Mouse (Mus musculus) kidney, embryonic 14.5 days (tissue): Measurements from ENCODE around the gene Anxa6. TPM values are rescaled to one million over a fixed set of nuclear protein-coding genes. Genes with fewer than 3 reads are reported as not detected.

Experiments
- ATAC-seq: fragments of 200-750 bp; cut with Nextera tagmentation; 2 replicates; pipeline ENCODE4 v1.8.0; 2017; ENCODE audit warnings: moderate number of reproducible peaks, mild to moderate bottlenecking, moderate TSS enrichment, moderate library complexity; ENCODE audit not compliant: low FRiP score, low TSS enrichment
- H3K27ac ChIP-seq: fragments of 300-500 bp; sonication (generic); 2 replicates; pipeline ENCODE4 v1.5.1; 2014; ENCODE audit warnings: low read depth, mild to moderate bottlenecking, low read length, moderate library complexity, mixed read lengths
- H3K27me3 ChIP-seq: fragments of 300-500 bp; sonication (generic); 2 replicates; pipeline ENCODE4 v1.6.1; 2014; ENCODE audit warnings: mild to moderate bottlenecking, low read length; ENCODE audit not compliant: control insufficient read depth, insufficient read depth
- H3K36me3 ChIP-seq: fragments of 300-500 bp; sonication (generic); 2 replicates; pipeline ENCODE4 v1.6.1; 2014; ENCODE audit warnings: low read length, mixed read lengths; ENCODE audit not compliant: control insufficient read depth, insufficient read depth
- H3K4me1 ChIP-seq: fragments of 300-500 bp; sonication (generic); 2 replicates; pipeline ENCODE4 v1.6.1; 2014; ENCODE audit warnings: low read length, mixed read lengths; ENCODE audit not compliant: control insufficient read depth, insufficient read depth
- H3K4me2 ChIP-seq: fragments of 300-500 bp; sonication (generic); replicated peaks from 2 replicates; pipeline ENCODE4 v1.6.1; 2014; ENCODE audit warnings: low read depth, mild to moderate bottlenecking, low read length
- H3K4me3 ChIP-seq: fragments of 300-500 bp; sonication (generic); 2 replicates; pipeline ENCODE4 v1.5.1; 2014; ENCODE audit warnings: mild to moderate bottlenecking, low read length
- H3K9ac ChIP-seq: fragments of 300-500 bp; sonication (generic); 2 replicates; pipeline ENCODE4 v1.6.1; 2014; ENCODE audit warnings: low read depth, mild to moderate bottlenecking, low read length, moderate library complexity
- H3K9me3 ChIP-seq: fragments of 300-500 bp; sonication (generic); 2 replicates; pipeline ENCODE4 v1.6.1; 2016; ENCODE audit warnings: low read length; ENCODE audit not compliant: control insufficient read depth
- WGBS: fragments of 180-500 bp; shearing (Covaris S2); extraction: QIAGEN DNeasy Blood & Tissue Kit; methylation state at CpG from one replicate; pipeline ENCODE4 v1.1.7; 2014; 5-methylcytosine and 5-hydroxymethylcytosine counted together
- polyA plus RNA-seq: library from polyadenylated mRNA; unstranded; fragments of >200 nt; fragmentation: Nextera tagmentation; extraction: Ambion mirVana; gene quantifications from 2 replicates; pipeline ENCODE4 v1.2.1, GENCODE M21; 2014

Gene Anxa6
- polyA plus RNA-seq, 1 experiment from 2014 or later = 174 TPM

DNA sequence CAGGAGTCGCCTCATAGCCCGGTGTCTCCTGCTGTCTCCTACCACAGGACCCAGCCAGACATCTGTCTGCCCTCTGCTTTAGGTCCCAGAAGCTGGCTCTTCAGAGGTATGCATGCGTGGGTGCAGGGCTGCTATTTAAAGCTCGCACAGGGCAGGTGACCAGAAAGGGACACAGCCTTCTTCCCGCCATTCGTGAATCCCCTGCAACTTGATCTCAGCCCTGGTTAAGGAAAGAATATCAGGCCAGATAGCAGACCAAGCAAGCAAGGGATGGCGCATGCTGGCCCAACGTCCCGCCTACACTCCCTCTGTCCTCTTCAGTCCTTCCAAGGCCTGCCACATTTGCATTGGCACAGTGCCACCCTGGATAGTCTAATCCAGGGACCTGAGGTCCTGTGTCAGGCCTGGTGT, 17.4 kb downstream of the Anxa6 start:
- 59% methylated on average over 9 of the region's 9 CpGs for WGBS
- peaks cover 46% of the 10 kb centered on the region for H3K36me3 ChIP-seq
- no peak overlapping the region for H3K27ac ChIP-seq
- H3K4me1 ChIP-seq = peaks cover 6% of the 10 kb centered on the region; the same call in 1 of the 2 replicates
- H3K4me3 ChIP-seq = no peak overlapping the region
- no peaks in the 10 kb centered on the region for H3K27me3 ChIP-seq
- H3K9me3 ChIP-seq = no peaks in the 10 kb centered on the region
- no peak overlapping the region for H3K9ac ChIP-seq
- no peak overlapping the region for H3K4me2 ChIP-seq
- no peak for ATAC-seq

DNA sequence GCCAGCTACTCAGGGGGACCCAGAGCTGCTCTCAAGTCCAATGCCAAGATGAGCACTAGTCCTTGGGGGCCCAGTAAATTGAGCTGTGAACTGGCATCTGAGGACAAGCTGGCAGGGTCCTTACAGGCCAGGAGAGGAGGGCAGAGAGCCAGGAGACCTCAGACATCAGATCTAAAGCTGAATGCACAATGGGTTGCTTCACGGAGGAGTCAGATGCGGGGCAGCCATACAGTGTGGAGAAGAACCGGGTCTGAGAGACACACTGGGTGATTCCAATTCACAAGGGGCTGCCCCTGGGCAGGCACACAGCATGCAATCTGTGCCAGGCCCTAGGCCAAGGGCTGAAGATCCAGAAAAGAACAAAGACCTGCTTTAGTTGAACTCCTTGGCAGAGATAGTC, 18.0 kb downstream of the Anxa6 start:
- ATAC-seq = no peak
- WGBS = 84% methylated on average over 3 of the region's 3 CpGs
- Histone ChIP-seq H3K4me2 (no peak overlapping the region), H3K4me1 (peaks cover 6% of the 10 kb centered on the region; the same call in 1 of the 2 replicates), H3K36me3 (peaks cover 47% of the 10 kb centered on the region), H3K27me3 (no peaks in the 10 kb centered on the region), H3K9ac (no peak overlapping the region), H3K4me3 (no peak overlapping the region), H3K27ac (no peak overlapping the region), H3K9me3 (no peaks in the 10 kb centered on the region)

DNA sequence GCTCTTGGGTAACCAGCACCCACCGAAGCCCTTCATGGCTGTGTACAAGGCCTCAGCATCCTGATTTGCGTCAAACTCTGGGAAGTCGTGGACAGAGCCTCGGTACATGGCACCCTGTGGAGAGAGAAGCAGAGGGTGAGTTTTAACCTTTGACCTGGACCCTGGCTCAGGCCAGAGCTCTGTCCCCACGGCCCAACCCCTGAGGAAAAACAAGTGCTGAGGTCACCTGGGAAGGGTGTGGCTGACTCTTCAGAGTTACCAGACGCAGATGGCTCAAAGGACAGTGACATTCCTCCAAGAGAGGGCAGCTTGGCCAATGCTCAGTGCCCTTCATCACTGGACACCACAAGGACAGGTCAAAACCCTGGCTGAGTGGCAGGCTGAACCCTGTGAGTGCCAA, 19.4 kb downstream of the Anxa6 start:
- WGBS = 83% methylated on average over 6 of the region's 6 CpGs
- Histone ChIP-seq H3K4me3 (no peak overlapping the region), H3K27ac (no peak overlapping the region), H3K9ac (no peak overlapping the region), H3K36me3 (peaks cover 50% of the 10 kb centered on the region), H3K27me3 (no peaks in the 10 kb centered on the region), H3K4me1 (peaks cover 6% of the 10 kb centered on the region; the same call in 1 of the 2 replicates), H3K9me3 (no peaks in the 10 kb centered on the region), H3K4me2 (no peak overlapping the region)
- no peak for ATAC-seq

DNA sequence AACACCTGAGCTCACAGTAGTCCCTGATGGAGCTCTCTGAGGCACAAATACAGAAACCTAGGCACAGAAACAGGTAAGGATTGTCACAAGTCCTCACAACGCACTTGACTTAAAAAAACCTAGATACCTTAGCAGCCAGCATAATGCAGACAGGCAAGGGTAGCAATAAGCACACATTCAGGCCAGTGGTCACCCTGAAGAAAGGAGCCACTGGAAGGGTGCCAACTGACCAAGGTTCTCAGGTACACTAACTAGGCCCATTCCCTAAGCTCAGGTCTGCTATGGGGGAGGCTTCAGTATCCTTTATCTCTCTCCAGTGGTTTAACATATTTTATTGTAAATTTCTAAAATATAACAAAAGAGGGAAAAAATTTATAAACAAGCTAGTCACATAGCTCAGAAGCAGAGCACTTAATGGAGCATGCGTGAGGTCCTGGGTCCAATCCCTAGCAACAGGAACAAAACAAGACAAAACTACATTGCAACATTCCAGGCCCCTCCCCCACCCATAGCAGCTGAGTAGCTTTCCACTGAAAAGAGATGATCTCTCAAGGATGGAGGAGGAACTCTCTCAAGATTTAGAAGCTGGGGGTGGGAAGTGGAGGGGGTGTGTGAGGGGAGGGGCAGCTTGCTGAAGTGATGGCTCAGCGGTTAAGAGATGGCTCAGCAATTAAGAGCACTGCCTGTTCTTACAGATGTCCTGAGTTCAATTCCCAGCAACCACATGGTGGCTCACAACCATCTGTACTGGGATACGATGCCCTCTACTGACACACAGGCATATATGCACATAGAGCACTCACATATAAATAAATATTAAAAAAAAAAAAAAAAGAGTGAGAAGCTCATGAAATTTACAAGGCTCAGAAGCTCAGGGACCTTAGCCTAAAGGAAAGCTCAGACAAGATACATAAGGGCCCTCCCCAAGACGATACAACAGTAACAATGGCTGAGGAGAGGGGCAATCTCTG, 20.4 kb downstream of the Anxa6 start:
- no peaks in the 10 kb centered on the region for H3K27me3 ChIP-seq
- H3K4me1 ChIP-seq = peaks cover 6% of the 10 kb centered on the region; the same call in 1 of the 2 replicates
- no peaks in the 10 kb centered on the region for H3K9me3 ChIP-seq
- WGBS = 73% methylated on average over 5 of the region's 5 CpGs
- H3K9ac ChIP-seq = no peak overlapping the region
- no peak for ATAC-seq
- no peak overlapping the region for H3K4me2 ChIP-seq
- H3K4me3 ChIP-seq = no peak overlapping the region
- 0 out of 2 replicates have a peak overlapping the region, but pooled peaks have one; percentile 30 for H3K27ac ChIP-seq
- H3K36me3 ChIP-seq = peaks cover 56% of the 10 kb centered on the region

DNA sequence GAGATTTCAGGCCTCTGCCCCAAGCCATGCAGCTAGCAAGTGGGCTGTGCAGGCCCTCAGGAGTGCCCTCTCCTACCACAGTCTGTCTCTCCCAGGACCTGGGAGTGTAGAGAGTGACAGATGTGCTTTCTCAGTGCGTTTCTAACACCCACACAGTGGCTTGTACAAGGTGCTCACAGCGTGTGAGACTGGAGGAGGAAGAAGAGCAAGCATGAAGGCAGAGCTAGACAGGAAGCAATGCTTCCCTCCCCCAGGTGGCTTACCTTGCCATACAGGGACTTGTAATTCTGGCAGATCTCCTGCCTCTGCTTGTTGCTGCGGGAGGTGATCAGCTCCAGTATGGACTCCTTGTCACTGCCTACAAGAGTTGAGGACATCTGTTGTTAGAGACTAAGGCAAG, 21.8 kb downstream of the Anxa6 start:
- H3K36me3 ChIP-seq = peaks cover 56% of the 10 kb centered on the region
- H3K27me3 ChIP-seq = no peaks in the 10 kb centered on the region
- no peak overlapping the region for H3K4me2 ChIP-seq
- ATAC-seq = no peak
- peaks cover 6% of the 10 kb centered on the region; the same call in 1 of the 2 replicates for H3K4me1 ChIP-seq
- no peak overlapping the region for H3K27ac ChIP-seq
- no peak overlapping the region for H3K9ac ChIP-seq
- no peaks in the 10 kb centered on the region for H3K9me3 ChIP-seq
- H3K4me3 ChIP-seq = no peak overlapping the region
- 85% methylated on average over 3 of the region's 3 CpGs for WGBS

DNA sequence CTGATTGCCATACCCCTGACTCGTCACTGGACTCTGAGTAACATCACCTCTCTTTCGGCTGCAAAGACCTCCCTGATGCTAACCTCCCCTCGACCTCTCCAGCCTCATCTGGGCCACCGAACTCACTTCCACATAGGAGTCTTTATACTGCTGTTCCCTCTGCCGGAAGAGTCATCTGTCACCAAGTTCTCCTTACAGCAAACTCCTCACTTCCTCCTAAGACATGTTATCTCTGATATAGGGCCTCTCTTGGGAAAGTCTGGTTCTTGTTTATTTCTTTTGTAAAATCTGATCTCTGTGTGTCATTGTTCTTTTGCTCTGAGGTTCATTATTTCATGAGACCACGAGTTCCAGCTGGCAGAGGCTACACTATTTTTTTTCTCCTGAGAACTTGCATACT, 25.0 kb downstream of the Anxa6 start:
- H3K27me3 ChIP-seq = no peaks in the 10 kb centered on the region
- H3K4me1 ChIP-seq = no peaks in the 10 kb centered on the region
- H3K9ac ChIP-seq = no peak overlapping the region
- no peak overlapping the region for H3K4me3 ChIP-seq
- WGBS = 69% methylated on average over 6 of the region's 6 CpGs
- peaks cover 64% of the 10 kb centered on the region for H3K36me3 ChIP-seq
- no peak overlapping the region for H3K27ac ChIP-seq
- no peak overlapping the region for H3K4me2 ChIP-seq
- no peak for ATAC-seq
- no peaks in the 10 kb centered on the region for H3K9me3 ChIP-seq

DNA sequence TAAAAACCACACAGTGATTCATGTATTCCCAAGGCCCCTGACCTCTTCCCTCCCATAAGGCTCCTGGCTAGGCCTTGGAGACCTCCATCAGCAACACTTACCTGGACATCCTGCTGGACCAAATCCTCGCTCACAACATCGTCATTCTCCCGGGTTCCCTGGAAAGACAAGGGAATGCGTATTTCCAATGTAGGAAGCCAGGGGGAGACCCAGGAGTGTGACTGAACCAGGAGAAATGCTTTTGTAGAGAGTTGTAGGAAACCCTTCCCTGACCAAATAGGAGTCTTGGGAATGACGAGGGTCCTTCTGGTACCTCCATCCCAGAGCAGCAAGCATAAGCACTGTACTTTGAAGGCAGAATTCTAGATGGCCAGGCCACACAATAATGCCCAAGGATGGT, 27.6 kb downstream of the Anxa6 start:
- H3K9ac ChIP-seq = no peak overlapping the region
- peaks cover 65% of the 10 kb centered on the region for H3K36me3 ChIP-seq
- ATAC-seq = no peak
- no peak overlapping the region for H3K27ac ChIP-seq
- H3K27me3 ChIP-seq = no peaks in the 10 kb centered on the region
- H3K4me2 ChIP-seq = no peak overlapping the region
- H3K4me1 ChIP-seq = no peaks in the 10 kb centered on the region
- H3K9me3 ChIP-seq = peaks cover 7% of the 10 kb centered on the region; the same call in 1 of the 2 replicates
- WGBS = 88% methylated on average over 5 of the region's 5 CpGs
- H3K4me3 ChIP-seq = no peak overlapping the region

DNA sequence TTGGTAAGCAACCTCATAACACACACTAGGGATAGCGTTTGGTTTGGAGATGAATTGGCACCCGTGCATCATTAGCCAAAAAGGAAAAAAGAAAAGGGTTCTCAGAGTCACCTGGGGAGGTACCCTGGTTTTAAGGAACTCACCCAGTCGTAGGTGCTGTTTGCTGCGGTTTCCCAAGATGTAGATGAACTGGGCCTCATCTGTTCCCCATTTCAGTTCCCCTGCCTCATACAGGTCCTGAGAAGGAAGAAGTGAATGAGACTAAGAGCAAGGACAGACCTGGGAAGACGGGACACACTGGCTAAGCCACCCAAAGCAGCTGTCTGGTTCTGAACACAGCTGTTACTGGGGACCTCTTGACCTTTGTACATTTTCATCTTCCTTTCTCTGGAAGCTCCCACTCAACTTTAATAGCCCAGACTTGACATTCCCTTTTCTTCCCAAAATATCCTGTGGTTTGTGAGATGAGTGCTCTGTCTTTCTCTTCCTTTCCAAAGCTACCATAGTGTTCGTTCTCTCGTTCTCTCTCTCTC, 28.2 kb downstream of the Anxa6 start:
- no peak overlapping the region for H3K9ac ChIP-seq
- no peaks in the 10 kb centered on the region for H3K4me1 ChIP-seq
- ATAC-seq = no peak
- H3K27ac ChIP-seq = no peak overlapping the region
- H3K9me3 ChIP-seq = peaks cover 7% of the 10 kb centered on the region; the same call in 1 of the 2 replicates
- H3K36me3 ChIP-seq = peaks cover 65% of the 10 kb centered on the region
- no peaks in the 10 kb centered on the region for H3K27me3 ChIP-seq
- no peak overlapping the region for H3K4me2 ChIP-seq
- no peak overlapping the region for H3K4me3 ChIP-seq
- WGBS = 85% methylated on average over 7 of the region's 7 CpGs

DNA sequence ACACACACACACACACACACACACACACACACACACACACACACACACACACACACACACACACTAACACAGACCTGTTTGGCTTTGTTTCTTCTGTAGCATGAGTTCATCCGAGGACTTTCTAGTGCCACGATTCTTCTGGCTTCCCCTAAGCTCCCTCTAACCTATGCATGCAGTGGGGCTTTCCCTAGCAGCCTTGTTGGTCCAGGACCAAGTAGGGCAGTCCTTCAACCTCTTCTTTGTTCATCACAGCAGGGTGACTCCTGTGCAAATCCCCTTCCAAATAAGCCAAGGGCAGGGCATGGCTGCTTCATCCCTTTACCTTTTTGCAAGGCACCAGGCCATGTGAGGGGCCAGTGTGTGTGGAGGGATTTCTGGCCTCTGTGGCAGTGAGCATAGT, 34.5 kb downstream of the Anxa6 start:
- H3K36me3 ChIP-seq = peaks cover 59% of the 10 kb centered on the region
- no peak overlapping the region for H3K4me2 ChIP-seq
- H3K4me3 ChIP-seq = no peak overlapping the region
- no peak overlapping the region for H3K9ac ChIP-seq
- no peaks in the 10 kb centered on the region for H3K27me3 ChIP-seq
- H3K4me1 ChIP-seq = no peaks in the 10 kb centered on the region
- H3K9me3 ChIP-seq = peaks cover 7% of the 10 kb centered on the region; the same call in 1 of the 2 replicates
- 45% methylated on average over 2 of the region's 2 CpGs for WGBS
- no peak overlapping the region for H3K27ac ChIP-seq
- ATAC-seq = no peak
